In the genomic region with DNA sequence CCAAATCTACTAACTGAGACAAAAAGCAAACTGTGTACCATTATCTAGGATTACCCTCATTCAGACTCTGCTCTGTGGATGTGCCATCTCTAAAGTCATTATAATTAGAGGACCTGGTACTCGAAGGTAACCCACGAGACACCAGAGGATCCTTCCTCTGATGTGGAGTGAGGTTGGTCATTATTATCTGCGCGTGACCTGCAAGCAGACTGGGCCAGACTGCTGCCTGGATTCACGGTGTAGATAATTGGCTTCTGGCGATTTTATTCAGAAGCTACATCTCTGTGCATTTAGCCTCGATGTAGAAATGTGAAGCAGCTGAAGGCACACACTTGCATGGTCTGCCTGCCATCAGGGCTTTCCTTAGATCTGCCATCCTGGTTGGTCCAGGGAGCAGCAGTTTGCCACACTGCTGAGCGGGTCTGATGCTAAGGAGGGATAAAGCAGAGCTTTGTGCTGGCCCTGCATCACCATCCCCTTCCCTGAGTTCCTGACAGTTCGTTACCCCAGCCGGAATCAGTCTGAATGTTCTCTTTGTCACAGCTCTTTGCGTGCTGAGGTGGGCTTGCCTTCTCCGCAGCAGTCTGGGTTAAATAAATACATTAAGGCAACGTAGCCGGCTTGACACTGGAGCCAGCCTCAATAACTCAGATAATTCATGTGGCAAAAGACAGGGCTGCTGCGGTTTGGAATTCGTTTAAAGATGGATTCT, we compare ENCODE assay signal across 9 mouse cellular contexts.
DNase-seq lines count a peak whose midpoint lies in the region; ATAC-seq and TF ChIP-seq lines count a peak whose summit lies in the region.
"Had no signal": no experiment of that assay in that cellular context is flagged by ENCODE, and none has a peak within 500 bp of the region (broad histone marks: within the 10 kb centered on the region; RNA-seq: fewer than 3 reads in every experiment).

No protein-coding gene starts in this region.

- no peak for TF ChIP-seq EP300 in stomach, postnatal 0 days (optimal IDR thresholded peaks at IDR 0.05)

- peaks cover 9% of the 10 kb centered on the region for H3K4me1 ChIP-seq in lung, embryonic 14.5 days (ENCODE audit: insufficient read depth)
- no peaks in the 10 kb centered on the region; the same call in 1 of the 2 replicates for H3K4me1 ChIP-seq in hindbrain, embryonic 11.5 days (replicated peaks; ENCODE audit: control insufficient read depth, insufficient read depth, low read length)
- H3K4me1 ChIP-seq in midbrain, embryonic 11.5 days (ENCODE audit: control insufficient read depth, insufficient read depth, low read length): peaks cover 7% of the 10 kb centered on the region; the same call in 1 of the 2 replicates
- peaks cover 5% of the 10 kb centered on the region for H3K4me1 ChIP-seq in stomach, postnatal 0 days (replicated peaks; ENCODE audit: control insufficient read depth, insufficient read depth)

- DNase-seq in lung, embryonic 14.5 days: peak; percentile 42
- no peak for DNase-seq in lung, postnatal 14 days
- DNase-seq in hindbrain, embryonic 11.5 days (ENCODE audit: low spot score): peak; percentile 31
- peak; percentile 87 for DNase-seq in midbrain, embryonic 11.5 days (ENCODE audit: low spot score, missing footprints)
- DNase-seq in stomach, postnatal 0 days (ENCODE audit: low spot score): no peak
- DNase-seq in thymus, postnatal 0 days (ENCODE audit: low spot score): no peak
- DNase-seq in kidney, adult 18-20 months: no peak
- no peak for DNase-seq in layer of hippocampus, adult 9-11 months
- DNase-seq: layer of hippocampus, postnatal 36 days had no signal

- H3K4me3 ChIP-seq in lung, embryonic 14.5 days (ENCODE audit: low read depth, low read length): no peak overlapping the region
- H3K4me3 ChIP-seq in hindbrain, embryonic 11.5 days (ENCODE audit: low read depth, low read length): no peak overlapping the region
- no peak overlapping the region for H3K4me3 ChIP-seq in midbrain, embryonic 11.5 days (ENCODE audit: low read depth, low read length)
- no peak overlapping the region for H3K4me3 ChIP-seq in stomach, postnatal 0 days (ENCODE audit: low read depth, low read length)

- H3K27ac ChIP-seq in lung, embryonic 14.5 days (ENCODE audit: low read depth): peak overlapping the region; percentile 58; the same call in 1 of the 2 replicates
- H3K27ac ChIP-seq in hindbrain, embryonic 11.5 days (ENCODE audit: low read depth, low read length): 0 out of 2 replicates have a peak overlapping the region, but pooled peaks have one; percentile 8
- H3K27ac ChIP-seq in midbrain, embryonic 11.5 days (ENCODE audit: low read depth, low read length): no peak overlapping the region
- H3K27ac ChIP-seq in stomach, postnatal 0 days (replicated peaks): peak overlapping the region; percentile 41

- no peaks in the 10 kb centered on the region for H3K36me3 ChIP-seq in lung, embryonic 14.5 days (ENCODE audit: insufficient read depth)
- no peaks in the 10 kb centered on the region for H3K36me3 ChIP-seq in hindbrain, embryonic 11.5 days (ENCODE audit: control insufficient read depth, insufficient read depth, low read length)
- no peaks in the 10 kb centered on the region for H3K36me3 ChIP-seq in midbrain, embryonic 11.5 days (ENCODE audit: control insufficient read depth, insufficient read depth, low read length)
- no peaks in the 10 kb centered on the region for H3K36me3 ChIP-seq in stomach, postnatal 0 days (ENCODE audit: control insufficient read depth, insufficient read depth, low read length)

- WGBS in lung, embryonic 14.5 days: 31% methylated on average over 16 of the region's 16 CpGs
- 45% methylated on average over 16 of the region's 16 CpGs for WGBS in hindbrain, embryonic 11.5 days
- WGBS in midbrain, embryonic 11.5 days: 40% methylated on average over 16 of the region's 16 CpGs
- 36% methylated on average over 16 of the region's 16 CpGs for WGBS in stomach, postnatal 0 days

- ATAC-seq in lung, embryonic 14.5 days (ENCODE audit: insufficient read depth): peak; percentile 57
- ATAC-seq in hindbrain, embryonic 11.5 days (ENCODE audit: low FRiP score): no peak
- ATAC-seq in midbrain, embryonic 11.5 days (ENCODE audit: low FRiP score): peak; percentile 57; the same call in 1 of the 2 replicates
- 0 out of 2 replicates have a peak, but pooled peaks have one; percentile 29 for ATAC-seq in stomach, postnatal 0 days (ENCODE audit: low FRiP score, low TSS enrichment)

- TF ChIP-seq CTCF in lung, embryonic 14.5 days (IDR thresholded peaks at IDR 0.05; ENCODE audit: low read depth): no peak
- TF ChIP-seq CTCF in stomach, postnatal 0 days (IDR thresholded peaks at IDR 0.05; ENCODE audit: low read depth): no peak

- no peaks in the 10 kb centered on the region for H3K9me3 ChIP-seq in lung, embryonic 14.5 days (ENCODE audit: low read depth, low read length)
- no peaks in the 10 kb centered on the region for H3K9me3 ChIP-seq in hindbrain, embryonic 11.5 days (ENCODE audit: control insufficient read depth, low read length)
- H3K9me3 ChIP-seq in midbrain, embryonic 11.5 days (ENCODE audit: control insufficient read depth, low read length): no peaks in the 10 kb centered on the region; the same call in 1 of the 2 replicates
- H3K9me3 ChIP-seq in stomach, postnatal 0 days (ENCODE audit: control insufficient read depth, low read length): no peaks in the 10 kb centered on the region

- H3K9ac ChIP-seq in lung, embryonic 14.5 days: no peak overlapping the region; the same call in 1 of the 2 replicates
- 0 out of 2 replicates have a peak overlapping the region, but pooled peaks have one; percentile 1 for H3K9ac ChIP-seq in hindbrain, embryonic 11.5 days (ENCODE audit: low read depth, low read length)
- H3K9ac ChIP-seq in midbrain, embryonic 11.5 days (ENCODE audit: low read length): no peak overlapping the region
- no peak overlapping the region for H3K9ac ChIP-seq in stomach, postnatal 0 days (ENCODE audit: low read length)

- H3K27me3 ChIP-seq in lung, embryonic 14.5 days (ENCODE audit: insufficient read depth, low read length): no peaks in the 10 kb centered on the region; the same call in 1 of the 2 replicates
- H3K27me3 ChIP-seq in hindbrain, embryonic 11.5 days (ENCODE audit: control insufficient read depth, insufficient read depth, low read length): no peaks in the 10 kb centered on the region
- no peaks in the 10 kb centered on the region for H3K27me3 ChIP-seq in midbrain, embryonic 11.5 days (ENCODE audit: control insufficient read depth, insufficient read depth, low read length)
- H3K27me3 ChIP-seq in stomach, postnatal 0 days (ENCODE audit: control insufficient read depth, insufficient read depth, low read length): no peaks in the 10 kb centered on the region

- H3K4me2 ChIP-seq in lung, embryonic 14.5 days: no peak overlapping the region
- H3K4me2 ChIP-seq in hindbrain, embryonic 11.5 days (replicated peaks; ENCODE audit: low read depth, low read length): no peak overlapping the region
- no peak overlapping the region for H3K4me2 ChIP-seq in midbrain, embryonic 11.5 days
- H3K4me2 ChIP-seq in stomach, postnatal 0 days (replicated peaks; ENCODE audit: low read depth): no peak overlapping the region

Comparison
In these comparisons a context has a peak if more than half of its experiments do, and no peak if none do; other contexts are left out.
1. DNase-seq: peak in lung, embryonic 14.5 days (single experiment), hindbrain, embryonic 11.5 days (single experiment) and midbrain, embryonic 11.5 days (single experiment); none in lung, postnatal 14 days (single experiment), stomach, postnatal 0 days (single experiment), thymus, postnatal 0 days (single experiment), kidney, adult 18-20 months (single experiment) and layer of hippocampus, adult 9-11 months (single experiment).